Mouse (Mus musculus) kidney, adult 11 months (tissue): ENCODE measurements around the gene P2rx4.

ENCODE experiments used
- DNase-seq: peaks from one replicate; pipeline ENCODE4 v3.0.0; 2022

Gene P2rx4

DNA sequence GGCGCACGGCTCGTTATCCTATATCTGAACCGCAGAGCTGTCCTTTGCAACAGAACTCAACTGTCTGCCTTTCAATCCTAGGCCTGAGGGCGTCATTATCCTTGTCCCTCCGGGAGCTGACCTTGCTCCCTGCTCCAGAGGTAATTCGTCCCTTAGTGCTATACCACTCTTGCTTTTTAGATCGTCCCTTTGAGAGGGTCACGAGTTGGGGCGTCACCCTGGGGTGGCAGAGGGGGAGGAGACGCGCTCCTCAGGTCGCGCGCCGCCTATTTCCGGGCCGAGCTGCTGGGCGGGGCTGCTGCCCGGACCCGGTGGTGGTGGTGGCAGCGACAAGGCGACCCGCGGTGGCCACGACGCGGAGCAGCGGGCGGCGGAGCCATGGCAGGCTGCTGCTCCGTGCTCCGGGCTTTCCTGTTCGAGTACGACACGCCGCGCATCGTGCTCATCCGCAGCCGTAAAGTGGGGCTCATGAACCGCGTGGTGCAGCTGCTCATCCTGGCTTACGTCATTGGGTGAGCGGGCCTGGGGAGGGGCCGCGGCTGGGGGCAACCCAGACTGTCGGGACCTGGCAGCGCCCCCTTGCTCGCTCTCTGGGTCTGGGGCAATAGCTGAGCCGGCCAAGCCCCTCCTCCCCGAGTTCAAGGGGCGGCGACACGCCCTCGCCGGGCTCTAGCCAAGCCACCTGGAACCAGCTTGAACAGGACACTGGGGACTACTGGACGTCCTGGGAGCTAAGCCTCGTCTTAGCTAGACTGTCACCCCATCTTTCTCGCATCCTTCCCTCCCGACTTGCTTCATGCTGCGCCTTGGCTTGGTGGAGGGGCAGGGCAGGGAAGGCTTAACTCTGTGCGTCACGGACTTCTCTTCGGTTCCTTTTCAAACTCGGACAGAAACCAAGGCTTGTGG is at the start of gene P2rx4:
TSS of gene P2rx4 (plus strand) at position 269 of the 906 bp plus-strand sequence.
- peak; percentile 88 for DNase-seq

DNA sequence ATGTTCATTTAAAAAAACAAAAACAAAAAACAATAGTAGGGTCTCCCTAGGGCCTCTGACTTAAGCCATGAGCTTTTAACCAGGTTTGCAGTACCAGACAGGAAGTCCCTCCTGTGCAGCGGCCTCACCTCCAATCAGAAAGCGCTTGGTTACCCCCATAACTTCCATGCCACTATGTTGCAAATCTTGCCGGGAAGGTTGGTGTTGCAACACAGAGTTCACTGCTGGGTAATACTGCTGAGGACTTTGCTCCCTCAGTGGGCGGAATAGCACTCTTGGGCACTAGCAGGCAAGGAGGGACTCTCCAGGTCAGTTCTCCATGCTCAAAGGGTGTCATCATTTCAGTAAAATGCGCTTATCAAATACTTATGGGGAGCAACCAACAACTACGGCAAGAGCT is 44.8 kb upstream of the P2rx4 start:
- peak; percentile 36 for DNase-seq

DNA sequence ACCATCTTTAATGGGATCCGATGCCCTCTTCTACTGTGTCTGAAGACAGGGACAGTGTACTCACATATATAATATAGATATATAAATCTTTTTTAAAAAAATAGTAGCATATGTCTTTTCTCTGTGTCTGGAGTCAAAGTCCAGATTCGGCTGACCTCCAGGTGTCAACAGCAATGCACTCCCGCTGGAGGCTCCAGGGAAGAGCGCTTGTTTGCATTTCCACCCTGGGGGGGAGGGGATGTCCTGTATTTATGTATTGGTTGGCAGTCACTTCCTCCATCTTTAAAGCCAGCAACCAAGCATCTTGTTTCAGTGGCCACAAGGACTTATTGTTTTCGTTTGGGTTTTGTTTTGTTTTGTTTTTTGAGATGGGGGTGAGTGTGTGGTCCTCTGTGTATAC is 42.3 kb upstream of the P2rx4 start:
- no peak for DNase-seq

DNA sequence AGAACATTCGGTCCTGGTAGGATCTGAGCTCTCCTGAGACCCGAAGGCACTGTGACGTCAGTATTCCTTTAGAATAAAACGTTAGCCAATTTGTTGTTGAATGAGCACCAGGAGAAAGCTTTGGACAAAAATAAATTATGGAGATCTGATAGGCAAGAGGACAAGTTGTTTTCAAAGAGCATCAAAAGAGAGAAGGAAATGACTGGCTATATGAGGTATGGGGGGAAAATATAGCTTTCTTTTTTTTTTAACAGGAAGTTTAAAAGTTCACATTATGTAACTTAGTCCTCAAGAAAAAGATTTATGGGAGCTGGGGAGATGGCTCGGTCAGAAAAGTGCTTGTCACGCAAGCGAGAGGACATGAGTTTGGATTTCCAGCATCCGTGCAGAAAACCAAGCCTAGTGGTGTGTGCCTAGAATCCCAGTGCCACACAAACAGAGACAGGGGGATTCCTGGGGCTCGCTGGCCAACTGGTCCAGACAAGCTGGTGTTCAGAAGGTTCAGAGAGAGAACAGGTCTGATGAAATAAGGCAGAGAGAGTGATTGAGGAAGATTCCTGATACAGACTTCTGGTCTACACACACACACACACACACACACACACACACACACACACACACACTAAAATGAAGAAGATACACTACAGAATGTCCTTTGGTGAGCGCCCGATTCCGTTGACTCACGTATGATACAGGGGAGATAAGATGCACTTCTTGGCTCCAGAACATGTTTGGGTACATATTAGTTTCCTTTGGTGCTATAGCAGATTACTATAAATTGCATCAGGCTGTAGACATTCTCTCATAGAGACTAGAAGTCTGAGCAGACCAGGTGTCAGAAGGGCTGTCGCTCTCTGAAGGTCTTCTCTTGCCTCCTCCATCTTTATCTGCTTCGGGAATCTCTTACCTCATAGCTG is 38.1 kb upstream of the P2rx4 start:
- no peak for DNase-seq

DNA sequence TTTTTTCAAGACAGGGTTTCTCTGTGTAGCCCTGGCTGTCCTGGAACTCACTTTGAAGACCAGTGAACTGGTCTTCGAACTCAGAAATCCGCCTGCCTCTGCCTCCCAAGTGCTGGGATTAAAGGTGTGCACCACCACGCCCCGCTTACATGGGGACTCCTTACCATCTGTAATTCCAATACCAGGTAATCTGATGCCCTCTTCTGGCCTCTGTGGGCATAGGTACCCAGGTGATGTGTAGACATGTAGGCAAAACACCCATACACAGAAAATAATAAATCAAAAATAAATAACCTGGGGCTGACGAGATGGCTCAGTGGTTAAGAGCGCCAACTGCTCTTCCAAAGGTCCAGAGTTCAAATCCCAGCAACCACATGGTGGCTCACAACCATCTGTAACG is 35.7 kb upstream of the P2rx4 start:
- DNase-seq = peak; percentile 15

DNA sequence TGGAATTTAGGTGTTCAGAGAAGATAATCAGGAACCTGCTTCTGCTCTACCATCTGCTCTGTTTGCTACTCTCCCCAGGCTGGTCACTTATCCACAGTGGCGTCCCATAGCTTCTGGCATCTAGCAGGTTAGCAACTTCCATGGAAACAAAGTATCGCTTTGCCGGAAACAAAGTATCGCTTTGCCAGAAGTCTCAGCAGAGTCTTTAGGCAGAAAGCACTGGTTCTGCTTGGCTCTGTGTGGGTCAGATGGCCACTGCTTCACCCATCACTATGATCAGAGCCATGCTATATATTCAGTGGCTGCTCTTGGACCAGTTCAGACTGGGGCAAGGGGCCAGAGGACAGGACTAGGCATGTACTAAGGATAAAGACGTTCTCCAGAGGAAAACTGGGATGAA is 35.0 kb upstream of the P2rx4 start:
- no peak for DNase-seq

DNA sequence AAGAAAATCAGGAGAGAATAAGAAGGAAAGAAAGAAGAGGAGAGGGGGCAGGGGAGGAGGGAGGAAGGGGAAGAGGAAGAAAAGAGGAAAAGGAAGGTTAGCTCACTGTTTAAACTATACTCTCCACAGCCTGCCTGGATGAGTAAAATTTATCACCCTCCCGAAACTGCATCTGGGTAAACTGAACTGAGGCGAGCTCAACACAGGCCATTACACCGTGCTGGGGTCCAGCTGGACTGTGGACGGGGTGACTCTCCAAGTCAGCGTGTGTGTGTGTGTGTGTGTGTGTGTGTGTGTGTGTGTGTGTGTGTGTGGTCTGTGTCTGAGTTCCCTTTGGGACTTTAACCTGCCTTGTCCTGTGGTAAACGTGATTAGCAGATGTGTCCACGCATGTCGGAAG is 31.3 kb upstream of the P2rx4 start:
- DNase-seq = no peak

DNA sequence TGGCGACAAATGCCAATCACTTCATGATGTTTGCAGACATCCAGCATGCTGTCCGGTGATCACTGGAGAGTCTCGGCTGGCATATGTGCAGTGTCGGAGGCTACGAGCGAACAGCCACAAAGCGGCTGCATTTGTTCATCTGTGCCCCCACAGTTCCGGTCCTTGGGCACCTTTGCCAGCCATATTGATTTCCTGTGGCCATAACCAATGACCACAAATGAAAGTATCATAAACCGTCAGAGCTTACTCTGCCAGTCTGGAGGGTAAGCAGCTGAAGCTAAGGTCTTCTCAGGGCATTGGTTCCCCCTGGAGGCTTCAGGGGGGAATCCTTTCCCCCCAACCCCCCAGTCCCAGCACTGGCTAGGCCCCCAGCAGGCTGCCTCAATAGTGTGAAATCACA is 29.4 kb upstream of the P2rx4 start:
- DNase-seq = no peak

DNA sequence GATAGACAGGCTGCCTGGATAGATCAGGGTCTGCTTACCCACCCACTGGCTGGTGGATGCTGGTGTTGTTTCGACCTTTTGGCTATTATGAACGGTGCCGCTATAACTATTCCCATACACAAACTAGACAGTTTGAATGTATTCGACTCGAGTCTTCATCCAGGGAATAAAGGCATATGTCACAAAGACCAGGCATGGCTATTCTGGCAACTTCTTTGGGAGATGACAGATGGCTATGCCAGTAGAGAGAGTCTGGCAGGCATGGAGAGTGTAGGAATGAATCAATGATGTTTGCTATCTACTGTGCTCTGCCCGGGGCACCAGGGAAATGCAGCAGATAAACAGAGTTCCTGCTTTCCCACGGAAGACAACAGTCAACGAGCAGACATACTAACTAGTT is 27.5 kb upstream of the P2rx4 start:
- DNase-seq = no peak

DNA sequence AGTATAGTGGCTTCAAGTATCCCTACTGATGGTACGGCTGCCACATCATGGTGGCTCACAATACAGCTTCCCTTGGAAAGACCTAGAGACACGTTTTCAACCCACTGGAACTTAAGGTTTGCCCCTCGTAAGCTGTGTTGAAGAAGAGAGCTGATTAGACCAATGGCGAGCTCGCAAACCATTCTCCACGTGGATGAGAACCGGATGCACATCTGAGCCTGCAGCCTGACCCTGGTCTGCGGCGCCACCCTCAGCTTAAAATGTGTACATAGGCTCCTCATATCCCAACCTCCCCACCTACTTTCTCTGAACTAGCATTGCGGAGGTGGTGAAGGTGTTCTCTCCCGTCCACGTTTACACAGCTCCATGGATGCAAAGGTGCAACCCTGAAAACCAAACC is 26.1 kb upstream of the P2rx4 start:
- DNase-seq = no peak

DNA sequence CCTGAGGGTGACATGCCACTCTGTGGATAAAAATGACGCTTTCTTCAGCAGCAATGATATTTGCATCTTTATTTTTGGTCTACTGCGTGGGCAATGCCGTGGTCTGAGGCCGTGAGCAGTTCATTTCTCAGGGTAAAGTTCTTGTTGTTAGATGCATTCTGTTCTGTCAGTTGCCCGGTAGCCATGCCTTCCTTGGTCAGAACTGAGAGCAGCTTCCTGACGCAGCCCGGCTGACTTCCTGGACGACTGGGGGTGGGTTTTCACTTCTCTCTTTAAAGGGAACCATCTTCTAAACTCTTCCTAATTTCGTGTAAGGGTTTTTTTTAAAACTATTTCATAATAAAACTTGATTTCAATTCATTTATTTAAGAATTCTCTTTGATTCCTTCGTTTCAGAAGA is 23.4 kb upstream of the P2rx4 start:
- DNase-seq = no peak

DNA sequence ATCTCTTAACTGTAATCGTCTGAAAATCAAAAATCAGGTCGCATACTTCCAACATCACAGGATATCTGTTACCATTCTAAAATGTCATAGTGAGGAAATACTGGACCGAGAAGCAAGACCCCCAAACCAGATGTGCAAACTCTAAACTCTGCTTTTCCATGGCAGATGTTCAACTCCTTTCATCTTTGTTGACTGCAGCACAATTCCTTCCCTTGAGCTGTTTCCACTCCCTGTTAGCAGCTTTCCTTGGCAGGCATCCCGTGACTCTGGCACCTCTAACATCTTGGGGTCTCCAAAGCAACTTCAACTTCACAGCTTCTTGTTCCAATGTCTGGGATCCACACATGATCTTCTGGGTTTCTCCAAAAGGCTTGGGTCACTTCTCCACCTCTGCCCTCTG is 20.0 kb upstream of the P2rx4 start:
- DNase-seq = no peak

DNA sequence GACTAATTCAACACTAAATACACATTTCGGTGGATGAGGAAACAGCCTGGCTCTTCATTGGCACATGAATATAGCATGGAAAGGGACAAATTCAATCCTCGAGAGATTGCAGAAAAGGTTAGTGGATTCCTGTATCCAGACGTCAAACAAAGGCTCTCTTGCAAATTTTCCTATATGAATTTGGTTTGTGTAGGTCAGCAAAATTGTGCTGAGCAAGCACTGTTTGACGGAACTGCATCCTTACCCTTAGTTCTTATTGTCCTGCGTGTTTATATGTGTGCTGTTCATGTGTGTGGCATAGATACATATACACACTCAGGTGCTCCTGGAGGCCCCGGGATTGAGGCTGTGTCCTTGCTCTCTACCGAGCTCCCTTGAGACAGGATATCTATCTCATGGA is 18.2 kb upstream of the P2rx4 start:
- DNase-seq = no peak

DNA sequence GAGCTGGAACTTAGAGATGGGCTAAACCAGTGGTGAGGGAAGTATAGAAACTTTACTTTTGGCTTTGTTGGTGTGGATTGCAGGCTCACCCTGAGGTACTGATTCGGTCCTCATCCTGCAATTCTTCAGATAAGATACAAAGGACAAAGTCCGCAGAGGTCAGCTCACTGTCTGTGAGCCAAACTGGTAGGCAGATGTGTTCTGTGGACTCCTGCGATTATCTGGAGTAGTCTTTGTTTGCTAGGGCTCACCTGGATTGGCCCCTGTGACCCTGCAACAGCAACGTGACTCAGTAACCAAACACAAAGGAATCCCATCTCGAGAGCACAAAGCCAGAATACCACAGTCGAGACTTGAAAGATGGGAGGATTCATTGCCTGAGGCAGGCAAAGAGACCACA is 16.9 kb upstream of the P2rx4 start:
- DNase-seq = no peak

DNA sequence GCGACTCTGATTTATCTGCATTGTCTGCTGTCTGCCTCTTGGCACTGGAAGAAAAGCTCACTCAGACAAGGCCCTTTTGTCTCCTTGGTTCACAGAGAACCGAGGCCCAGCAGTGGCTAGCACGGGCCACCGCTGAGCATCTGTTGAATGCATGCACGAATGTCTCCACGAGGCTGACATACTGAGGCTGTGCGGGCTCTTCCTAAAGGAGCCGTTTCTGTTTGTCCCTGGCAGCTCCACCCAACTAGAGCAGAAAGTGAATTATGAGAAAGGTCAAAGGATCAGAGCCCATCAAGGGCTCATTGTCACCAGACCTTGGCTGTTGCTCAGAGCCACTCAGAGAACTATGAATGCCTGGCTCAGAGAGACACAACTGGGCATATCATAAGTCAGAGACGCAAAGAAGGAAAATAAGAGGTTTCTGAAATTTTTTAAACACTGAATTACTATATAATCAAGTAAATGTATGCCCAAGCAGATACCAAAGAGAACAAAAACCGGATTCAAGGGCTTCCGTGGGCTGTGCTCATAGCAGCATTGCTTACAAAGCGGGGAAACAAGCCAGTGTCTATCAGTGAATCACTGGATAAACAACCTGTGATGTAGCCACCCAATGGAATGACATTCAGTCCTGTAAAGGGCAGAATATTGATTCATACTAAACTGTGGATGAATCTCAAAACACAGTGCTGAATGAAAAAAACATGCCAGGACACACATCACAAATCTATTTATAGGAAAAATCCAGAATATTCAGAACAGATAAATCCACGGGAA is 13.7 kb upstream of the P2rx4 start:
- DNase-seq = no peak

DNA sequence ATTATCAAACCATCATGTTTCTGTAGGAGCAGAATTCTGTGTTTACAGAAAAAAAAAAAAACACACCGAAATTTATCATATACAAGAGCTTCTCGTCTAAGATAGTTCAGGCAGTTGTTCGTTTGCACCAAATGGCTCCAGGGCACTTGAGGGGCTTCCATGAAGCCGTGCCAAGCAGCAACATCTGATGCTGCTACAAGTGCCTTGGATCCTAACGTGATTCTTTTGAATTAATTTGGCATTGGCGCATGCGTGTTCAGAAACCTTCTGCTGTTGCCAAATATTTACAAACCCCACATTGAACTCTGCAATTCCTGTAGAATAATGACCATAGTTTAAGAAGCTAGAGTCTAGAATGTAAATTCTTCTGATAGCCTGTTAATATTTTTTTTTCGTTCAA is 11.8 kb upstream of the P2rx4 start:
- DNase-seq = no peak

DNA sequence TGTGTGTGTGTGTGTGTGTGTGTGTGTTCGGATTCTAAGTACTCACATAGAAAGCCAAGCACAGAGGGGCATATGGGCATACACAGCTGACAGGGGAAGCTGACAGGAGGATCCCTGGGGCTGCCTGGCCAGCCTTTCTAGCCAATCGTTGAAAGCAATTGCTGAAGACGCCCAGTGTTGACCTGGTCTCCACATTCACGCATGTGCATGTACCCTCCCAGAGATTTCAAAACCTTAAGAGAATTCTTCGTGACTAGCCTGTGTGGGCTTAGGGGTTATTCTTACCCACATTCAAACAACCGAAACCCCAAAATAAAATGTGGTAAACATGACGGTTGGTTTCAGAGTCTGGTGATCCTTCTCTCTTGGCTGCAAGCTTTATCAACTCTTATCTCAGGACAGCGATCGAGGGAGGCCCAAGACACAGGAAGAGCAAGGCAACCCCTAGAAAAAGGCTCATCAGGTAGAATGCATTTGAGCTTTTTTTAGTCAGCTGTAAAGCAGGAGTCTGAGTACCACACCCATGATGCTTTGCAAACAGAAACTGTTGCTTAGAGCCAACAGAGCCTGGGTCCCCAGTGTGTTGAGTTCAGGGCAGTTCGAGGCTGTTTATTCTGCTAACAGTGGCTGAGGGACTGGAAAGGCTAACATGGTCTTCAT is 9.2 kb upstream of the P2rx4 start:
- DNase-seq = no peak

DNA sequence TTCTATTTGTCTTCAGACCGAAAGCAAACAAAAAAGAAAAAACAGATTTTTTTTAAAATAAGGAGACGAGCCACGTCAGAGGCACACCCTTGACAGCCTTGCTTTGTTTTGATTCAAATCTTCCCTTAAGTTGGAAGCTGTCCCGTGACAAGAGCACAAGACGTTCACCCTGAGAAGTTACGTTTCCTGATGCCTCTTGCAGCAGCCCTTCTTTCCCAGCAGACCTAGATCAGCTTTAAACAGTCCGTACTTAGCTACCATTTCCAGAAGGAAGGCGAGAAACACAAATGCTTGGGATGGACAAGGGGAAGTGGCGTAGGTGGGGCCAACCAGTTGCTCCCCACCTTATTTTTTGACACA is 8.7 kb upstream of the P2rx4 start:
- DNase-seq = no peak

DNA sequence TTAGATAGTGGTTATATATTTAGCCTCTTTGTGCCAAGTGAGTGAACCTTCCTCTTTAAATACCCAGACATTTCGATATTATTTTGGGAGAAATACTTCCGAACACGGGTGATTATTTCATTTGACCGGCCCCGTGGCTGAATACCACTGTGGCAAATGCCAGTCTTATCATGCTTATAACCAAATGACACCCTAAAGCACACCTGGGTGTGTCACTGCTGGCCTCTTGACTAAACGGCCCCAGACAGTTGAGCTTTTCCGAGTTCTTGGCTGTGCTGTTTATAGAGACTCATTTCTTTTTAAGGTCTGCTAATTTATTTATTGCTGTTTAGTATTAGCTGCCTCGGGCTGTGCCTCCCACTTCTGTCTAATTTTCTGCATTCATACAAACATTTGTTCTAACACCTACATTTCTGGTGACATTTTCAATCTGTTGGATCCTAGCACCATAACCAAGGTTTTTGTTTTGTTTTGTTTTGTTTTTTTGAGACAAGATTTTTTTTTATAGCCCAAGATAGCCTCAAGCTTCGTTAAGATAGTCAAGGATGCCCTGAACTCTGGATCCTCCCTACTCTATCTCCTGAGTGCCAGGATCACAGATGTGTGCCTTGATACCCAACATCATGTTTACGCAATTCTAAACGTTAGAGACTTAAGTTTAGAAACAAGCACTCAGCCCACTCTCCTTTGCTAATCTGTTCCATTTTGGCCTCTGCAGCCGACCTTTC is 7.1 kb upstream of the P2rx4 start:
- DNase-seq = no peak

DNA sequence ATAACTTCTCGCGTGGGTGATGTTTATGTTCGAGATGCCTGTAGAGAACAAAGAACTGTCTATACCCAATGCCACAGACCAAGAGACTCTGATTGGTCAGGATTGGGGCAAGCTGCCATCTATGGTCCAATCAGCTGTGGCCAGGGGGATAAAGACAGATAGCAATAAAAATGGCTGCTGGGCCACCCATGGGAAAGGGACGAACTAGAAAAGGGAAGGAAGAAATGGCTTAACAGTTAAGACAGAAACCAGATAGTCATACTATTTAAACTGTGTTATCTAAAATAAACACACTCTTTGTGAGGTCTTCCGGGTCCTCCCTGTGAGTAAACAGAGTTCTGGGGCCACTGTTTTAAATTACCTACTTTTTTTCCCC is 6.5 kb upstream of the P2rx4 start:
- DNase-seq = no peak

DNA sequence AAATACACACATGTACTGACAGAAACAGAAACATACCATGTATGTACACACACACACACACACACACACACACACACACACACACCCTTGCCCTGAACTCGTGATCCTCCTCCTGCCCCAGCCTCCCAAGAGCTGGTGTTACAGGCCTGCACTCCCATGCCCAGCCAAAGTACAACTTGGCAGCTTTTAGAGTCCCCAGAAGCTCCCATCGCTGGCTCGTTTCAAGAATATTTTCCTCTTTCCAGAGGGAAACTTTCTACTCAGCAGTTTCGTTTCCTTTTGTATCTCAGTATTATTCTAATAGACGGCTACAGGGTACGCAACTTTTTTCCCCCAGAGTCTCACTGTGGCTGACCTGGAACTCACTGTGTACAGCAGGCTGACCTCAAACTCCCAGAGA is 5.2 kb upstream of the P2rx4 start:
- DNase-seq = peak; percentile 17

DNA sequence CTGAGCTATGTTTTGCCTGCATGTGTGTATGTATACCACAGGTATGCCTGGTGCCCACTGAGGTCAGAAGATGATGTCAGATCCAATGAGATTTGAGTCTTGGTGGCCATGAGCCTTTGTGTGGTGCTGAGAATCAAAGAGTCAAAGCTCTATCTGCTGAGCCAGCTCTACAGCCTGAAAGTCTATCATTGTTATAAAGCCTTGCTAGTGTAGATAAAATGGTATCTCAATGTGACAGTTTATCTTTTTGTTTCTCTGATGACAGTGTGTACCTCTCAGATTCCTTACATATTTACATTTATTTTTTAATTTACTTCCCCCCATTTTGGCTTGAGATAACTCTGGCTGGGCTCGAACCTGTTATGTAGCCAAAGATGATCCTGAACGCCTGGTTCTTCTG is 3.8 kb upstream of the P2rx4 start:
- no peak for DNase-seq
